Mouse (Mus musculus): ENCODE data around the gene Pnkp.

Gene Pnkp

DNA sequence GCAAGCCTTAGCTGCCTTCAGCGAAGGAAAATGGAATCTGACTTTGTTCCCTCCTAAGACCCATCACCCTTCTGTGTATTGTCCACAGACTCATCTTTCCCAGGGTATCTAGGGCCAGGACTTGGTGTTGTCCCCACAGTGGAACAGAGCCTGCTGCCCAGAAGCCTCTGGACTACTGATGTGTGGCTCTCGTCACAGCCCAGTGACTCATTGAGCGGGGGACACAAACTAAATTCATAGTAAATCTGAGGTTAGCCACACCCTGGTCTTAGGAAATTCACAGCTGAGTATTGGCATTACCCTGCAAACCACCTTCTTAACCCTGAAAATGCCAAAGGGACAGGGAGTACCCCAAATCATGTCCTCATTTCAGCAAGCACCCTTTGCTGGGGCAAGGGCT lies 30.2 kb upstream of the Pnkp start:
- no peak for DNase-seq (ENCODE audit: low spot score in 2 of 2)

DNA sequence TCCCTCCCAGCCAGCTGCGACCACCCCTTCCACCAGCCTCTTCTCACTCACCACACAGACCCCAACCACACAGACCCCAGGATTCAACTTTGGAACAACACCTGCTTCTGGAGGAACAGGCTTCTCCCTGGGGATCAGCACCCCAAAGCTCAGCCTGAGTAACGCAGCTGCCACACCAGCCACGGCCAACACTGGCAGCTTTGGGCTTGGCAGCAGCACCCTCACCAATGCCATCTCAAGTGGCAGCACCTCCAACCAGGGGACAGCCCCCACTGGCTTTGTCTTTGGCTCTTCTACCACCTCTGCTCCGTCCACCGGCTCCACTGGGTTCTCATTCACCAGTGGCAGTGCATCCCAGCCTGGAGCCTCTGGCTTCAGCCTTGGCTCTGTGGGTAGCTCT lies 28.2 kb upstream of the Pnkp start:
- no peak for DNase-seq (ENCODE audit: low spot score in 2 of 2)

DNA sequence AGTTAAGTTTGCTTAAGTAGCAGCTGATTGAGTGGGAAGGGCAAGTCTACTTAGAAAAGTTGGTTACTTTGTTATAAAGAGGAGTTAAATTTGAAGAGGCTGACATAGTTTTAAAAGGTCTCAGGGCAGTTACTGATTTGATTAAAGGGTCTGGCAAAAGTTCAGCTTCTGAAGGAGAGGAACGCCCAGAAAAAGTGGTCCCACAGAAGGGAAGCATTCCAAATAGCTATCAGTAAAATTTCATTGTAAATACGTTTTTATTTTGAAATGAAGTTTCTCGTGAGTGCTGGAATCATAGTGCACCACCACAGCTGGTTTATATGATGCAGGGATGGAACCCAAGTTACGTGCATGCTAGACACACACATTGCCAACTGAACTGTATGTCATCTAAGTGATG lies 24.2 kb upstream of the Pnkp start:
- no peak for DNase-seq (ENCODE audit: low spot score in 2 of 2)

DNA sequence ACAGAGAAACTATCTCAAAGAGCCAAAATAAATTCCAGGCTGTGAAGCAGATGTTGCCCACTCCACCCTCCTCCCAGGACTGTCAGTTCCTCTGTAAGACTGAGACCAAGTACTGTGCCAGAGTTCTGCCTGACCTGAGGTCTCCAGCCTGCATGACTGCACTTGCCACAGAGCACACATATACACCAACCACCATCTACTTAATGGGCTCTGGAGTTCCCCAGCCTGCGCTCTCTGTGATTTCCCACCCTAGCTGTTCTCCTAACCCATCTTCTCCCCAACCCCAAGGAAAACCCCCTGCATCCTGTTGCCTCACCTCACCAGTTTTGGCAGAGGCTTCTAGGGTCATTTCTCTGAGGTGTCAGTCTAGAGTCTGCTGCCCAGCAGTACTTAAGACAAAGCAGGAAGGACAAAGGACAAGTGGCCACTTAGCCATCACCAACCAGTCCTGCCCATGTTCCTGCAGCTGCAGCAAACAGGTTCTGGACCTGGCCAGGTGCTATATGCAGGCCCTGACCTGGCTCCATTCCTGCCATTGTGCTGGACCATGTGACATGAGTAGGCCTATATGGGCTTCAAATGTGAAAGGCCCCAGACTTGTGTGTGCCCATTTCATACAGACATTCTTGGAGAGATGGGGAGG lies 21.4 kb upstream of the Pnkp start:
- no peak for DNase-seq (ENCODE audit: low spot score in 2 of 2)

DNA sequence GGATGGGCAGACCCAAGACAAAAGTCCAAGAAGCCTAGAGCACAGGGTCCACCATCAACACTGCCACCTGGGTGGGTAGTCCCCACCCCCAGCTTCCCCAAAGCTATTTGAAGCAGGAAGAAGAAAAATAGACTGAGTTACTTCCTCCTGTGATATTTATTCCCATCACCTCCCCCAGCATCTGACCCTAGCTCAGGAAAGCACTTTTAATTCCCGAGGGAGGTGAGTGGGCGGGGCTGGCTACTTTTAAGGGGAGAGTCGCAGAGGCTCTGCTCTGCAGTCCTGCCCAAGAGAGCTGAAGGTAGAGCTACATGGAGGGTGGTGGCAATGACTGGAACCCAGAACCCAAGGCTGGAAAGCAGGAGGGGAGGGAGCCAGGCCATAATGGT lies 20.9 kb upstream of the Pnkp start:
- DNase-seq (ENCODE audit: low spot score in 2 of 2), result no peak

DNA sequence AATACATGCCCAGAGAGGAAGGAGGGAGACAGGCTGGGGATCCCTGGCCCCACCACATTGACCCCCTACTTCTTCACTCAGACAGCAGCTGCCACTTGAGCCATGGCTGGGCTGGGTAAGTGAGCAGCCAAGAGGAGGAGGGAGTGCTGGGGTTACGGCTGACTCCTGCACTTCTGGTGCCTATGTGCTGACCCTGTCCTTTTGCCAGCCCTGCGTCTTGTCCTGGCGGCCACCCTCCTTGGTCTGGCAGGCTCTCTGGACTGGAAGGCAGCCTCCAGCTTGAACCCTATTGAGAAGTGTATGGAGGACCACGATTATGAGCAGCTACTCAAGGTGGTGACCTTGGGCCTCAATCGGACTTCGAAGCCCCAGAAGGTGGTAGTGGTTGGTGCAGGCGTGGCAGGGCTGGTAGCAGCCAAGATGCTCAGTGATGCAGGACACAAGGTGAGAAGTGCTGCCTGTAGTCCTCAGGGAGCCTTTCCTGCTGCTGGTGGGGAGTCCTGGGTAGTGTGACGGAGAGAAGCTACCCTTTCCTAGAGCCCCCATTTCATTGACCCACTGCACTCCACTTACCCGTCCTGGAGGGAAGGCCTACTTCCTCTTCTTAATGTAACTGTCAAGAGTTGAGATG lies 20.4 kb upstream of the Pnkp start:
- no peak for DNase-seq (ENCODE audit: low spot score in 2 of 2)

DNA sequence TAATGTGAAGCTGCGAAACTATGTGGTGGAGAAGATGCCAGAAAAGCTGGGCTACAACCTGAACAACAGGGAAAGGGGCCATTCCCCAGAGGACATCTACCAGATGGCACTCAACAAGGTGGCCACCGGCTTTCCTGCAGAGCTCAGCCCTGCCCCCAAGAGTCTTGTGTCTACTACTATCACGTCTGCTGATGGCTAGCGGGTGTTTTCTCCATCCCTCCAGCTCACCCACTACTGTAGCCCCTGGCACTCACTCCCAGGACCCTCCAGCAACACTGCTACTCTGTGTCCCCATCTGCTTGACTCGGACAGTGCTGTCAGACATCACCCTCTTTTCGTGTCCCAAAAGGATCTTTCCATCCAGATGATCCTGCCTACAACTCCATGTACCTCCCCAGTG lies 18.9 kb upstream of the Pnkp start:
- DNase-seq (ENCODE audit: low spot score in 2 of 2), result no peak

DNA sequence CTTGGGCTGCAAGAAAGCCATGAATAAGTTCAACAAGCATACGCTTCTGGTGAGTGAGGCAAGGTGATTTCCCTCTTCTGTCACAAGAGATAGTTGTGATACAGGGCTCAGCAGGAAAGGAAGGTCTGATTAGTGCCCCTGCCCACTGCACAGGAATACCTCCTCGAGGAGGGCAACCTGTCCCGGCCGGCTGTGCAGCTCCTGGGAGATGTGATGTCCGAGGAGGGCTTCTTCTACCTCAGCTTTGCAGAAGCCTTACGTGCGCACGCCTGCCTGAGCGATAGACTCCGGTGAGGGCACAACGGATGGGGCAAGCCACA lies 17.8 kb upstream of the Pnkp start:
- DNase-seq (ENCODE audit: low spot score in 2 of 2), result no peak

DNA sequence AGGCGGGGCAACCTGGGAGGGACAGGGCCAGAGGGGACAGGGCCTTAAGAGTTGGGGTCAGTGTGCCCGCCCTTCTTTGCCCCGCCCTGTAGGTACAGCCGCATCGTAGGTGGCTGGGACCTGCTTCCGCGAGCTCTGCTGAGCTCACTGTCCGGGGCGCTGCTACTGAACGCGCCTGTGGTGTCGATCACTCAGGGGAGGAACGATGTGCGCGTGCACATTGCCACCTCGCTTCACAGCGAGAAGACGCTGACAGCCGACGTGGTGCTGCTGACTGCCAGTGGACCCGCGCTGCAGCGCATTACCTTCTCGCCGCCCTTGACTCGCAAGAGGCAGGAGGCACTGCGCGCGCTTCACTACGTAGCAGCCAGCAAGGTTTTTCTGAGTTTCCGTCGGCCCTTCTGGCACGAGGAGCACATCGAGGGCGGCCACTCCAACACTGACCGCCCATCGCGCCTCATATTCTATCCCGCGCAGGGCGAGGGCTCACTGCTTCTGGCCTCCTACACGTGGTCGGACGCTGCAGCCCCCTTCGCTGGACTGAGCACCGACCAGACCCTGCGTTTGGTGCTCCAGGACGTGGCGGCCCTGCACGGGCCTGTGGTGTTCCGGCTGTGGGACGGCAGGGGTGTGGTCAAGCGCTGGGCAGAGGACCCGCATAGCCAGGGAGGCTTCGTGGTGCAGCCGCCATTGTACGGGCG lies 17.3 kb upstream of the Pnkp start:
- DNase-seq (ENCODE audit: low spot score in 2 of 2), result no peak

DNA sequence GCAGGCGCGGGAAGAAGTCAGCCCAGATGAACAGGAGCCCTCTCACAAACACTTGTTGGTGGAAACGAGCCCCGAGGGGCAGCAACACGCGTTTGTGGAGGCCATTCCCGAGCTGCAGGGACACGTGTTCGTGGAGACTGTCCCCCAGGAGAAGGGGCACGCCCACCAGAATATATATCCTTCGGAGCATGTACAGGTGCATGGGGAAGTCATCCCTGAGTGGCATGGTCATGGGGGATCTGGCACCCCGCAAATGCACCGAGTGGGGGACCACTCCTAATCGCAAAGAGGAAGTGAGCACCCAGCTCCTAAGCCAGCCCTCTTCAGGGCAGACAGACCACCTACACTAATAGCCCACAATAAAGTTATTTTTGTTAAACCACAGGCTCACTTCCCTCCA lies 16.5 kb upstream of the Pnkp start:
- no peak for DNase-seq (ENCODE audit: low spot score in 2 of 2)

DNA sequence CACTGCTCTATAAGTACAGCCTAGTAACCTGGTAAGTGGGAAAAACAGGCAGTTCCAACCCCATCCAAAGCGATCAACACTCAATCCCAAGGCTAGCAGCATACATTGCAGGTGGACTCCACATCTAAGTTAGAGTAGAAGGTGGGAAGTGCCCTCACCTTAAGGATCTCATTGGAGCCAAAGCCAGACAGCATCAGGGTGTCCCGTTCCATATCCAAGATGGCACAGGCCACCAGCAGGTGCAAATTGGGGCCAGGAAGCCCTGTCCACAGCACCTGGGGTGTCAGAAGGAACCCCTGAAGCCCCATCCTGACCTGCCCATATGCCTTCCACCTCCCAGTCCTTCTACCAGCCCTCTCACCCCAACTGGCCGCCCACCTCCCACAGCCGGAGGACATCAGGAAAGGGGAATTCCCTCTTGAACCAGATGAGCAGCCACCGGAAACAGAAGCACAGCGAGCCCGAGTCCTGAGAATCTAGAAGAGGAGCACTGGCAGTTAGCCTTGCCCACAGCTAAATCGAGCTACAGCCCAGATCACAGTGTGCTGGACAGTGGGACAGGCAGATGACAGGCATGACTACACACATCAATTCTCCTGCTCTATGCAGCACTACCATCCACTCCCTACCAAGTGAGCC lies 15.0 kb upstream of the Pnkp start:
- no peak for DNase-seq (ENCODE audit: low spot score in 2 of 2)

DNA sequence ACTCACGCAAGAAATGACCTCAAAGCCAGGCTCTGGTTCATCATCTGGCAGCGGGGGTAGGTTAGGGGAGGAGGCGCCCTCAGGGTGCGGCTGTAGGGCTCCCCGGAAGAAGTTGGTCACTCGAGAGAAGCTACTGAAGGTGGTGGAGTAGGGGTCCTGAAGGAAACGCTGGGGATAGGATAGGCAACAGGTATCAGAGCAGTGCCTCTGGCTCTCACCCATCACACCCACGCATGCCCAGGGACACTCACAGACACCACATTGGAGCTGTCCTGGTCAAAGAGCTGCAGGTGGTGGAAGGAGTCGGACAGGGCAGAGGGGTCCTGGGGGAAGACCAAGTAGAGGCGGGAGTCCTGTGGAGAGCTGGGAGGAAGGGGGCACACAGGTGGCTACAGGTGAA lies 11.9 kb upstream of the Pnkp start:
- no peak for DNase-seq (ENCODE audit: low spot score in 2 of 2)

DNA sequence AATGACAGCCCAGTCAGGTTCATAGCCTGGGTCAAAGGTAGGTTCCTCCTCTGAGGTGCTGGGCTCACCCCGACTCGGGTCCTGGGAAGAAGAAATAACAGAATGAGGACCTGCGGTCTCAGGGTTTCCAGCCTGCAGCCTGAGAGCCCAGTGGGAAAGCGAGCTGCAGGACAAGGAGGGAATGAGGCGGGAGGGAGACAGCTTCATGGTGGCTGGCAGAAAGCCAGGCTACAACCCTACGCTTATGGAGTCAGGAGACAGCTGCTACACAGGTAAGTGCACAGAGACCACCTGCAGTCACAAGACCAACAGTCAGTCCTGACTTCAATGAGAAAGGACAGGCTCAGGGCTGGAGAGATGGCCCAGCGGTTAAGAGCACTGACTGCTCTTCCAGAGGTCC lies 10.1 kb upstream of the Pnkp start:
- no peak for DNase-seq (ENCODE audit: low spot score in 2 of 2)

DNA sequence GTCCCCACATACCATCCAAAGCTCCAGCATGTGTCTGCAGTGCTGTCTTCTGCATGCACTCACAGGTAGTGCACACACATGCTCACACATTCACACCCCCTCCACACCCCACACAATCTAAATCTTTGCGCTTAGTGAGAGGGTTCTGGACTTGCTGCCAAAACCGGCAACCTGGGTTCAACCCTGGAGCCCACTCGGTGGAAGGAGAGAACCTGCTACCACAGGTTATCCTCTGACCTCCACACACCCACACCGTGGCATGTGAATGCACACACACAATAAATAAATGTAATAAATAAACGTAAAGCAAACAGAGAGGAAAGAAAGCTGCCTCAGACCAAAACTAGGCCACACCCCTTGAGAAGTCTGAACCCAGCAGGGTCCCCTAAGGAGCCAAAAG lies 9.2 kb upstream of the Pnkp start:
- DNase-seq (ENCODE audit: low spot score in 2 of 2), result no peak

DNA sequence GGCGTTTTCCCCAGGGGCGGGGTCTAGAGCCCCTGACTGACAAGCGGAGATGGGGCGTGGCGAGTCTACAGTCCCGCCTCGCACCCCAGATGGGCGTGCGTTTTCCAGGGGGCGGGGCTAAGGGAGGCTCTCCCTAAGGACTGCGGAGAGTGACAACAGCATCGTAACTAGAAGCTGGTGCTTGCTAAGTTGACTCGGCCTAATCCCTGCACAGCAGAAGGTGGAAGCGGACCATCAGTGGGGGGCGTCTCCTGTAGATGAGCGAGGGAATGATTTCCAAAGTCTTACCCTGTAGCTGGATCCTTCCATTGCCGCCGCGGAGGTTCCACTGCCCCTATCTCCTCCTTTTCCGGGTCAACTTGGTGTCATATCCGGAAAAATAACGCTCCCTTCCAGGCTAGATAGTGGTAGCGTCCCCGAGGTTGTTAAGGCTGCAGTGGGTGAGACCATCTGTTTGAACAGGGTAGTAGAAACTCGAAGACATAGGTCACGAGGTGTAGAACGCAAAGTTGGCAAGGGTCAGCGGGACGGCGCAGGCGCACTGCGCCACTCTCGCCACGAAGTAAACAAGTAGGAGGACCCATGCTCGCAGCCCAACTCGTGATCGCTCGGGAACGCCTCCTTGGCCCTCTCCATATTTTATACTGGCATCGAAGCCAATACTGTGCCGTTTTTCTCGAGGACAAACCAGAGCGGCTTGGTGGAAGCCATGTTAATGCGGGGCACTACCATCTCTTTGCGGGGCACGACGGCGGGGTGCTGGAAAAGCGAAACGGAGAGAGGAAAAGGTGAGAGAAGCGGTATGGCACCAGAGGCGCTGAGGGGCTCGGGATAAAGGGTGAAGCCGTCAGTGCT lies 8.2 kb upstream of the Pnkp start, which contains the start of the genes Akt1s1 and Tbc1d17:
Akt1s1 (plus strand) TSS at position 431 of the 855 bp plus-strand sequence.
Tbc1d17 (minus strand) TSS at position 519 of the 855 bp plus-strand sequence.
- peak; percentile 95 to 99 for DNase-seq (ENCODE audit: low spot score in 2 of 2)

DNA sequence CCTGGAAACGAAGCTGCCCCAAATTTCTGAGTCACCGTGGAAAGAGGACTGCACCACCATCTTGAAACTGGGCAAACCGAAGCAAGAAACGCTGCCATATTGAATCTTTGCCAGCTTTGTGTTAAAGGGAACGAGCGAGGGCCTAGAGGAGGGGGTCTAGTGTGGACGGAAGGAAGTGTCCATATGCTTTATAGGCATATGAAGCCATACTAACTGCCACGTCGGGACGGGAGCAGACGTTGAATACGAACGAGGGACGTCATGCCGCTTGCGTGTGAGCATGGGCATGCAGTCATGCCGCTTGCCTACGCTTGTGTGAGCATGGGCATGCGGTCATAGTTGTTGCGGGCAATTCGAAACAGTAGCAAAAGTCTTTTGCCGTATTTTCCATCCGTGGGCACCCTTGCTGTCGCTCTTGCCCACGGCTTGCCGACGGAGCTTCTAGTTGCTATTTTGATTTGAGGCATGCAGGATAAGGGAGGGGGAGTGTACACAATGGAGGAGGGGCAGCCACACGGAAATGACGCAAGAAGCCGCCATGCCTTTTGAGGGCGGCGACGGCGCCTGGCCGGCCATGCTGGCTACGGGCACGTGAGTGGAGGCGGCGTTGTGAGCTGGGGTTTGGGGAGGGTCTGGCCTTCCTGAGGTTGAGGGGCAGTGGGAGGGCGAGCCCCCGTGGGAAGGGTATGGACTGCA lies 7.4 kb upstream of the Pnkp start:
- DNase-seq (ENCODE audit: low spot score in 2 of 2), result peak; percentile 69 to 83

DNA sequence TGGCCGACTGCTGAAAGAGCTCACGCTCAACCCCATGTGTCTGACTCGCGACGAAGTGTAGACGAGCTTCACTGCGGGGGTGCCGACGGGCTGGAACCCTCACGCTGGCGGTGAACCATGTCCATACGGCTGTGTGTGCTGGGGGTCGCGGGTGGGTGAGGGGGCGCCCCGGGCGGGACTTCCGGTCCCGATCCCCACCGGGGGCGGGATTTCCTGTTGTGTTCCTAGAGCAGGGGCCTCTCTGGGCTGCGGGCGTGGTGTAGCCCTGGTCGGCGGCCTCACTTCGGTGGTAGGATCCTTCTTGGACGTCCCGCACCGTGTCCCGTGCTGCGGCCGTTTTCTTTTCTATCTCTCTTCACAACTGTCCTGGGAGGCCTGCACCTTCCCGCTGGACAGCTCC lies 6.8 kb upstream of the Pnkp start:
- DNase-seq (ENCODE audit: low spot score in 2 of 2), result peak; percentile 60 to 79

DNA sequence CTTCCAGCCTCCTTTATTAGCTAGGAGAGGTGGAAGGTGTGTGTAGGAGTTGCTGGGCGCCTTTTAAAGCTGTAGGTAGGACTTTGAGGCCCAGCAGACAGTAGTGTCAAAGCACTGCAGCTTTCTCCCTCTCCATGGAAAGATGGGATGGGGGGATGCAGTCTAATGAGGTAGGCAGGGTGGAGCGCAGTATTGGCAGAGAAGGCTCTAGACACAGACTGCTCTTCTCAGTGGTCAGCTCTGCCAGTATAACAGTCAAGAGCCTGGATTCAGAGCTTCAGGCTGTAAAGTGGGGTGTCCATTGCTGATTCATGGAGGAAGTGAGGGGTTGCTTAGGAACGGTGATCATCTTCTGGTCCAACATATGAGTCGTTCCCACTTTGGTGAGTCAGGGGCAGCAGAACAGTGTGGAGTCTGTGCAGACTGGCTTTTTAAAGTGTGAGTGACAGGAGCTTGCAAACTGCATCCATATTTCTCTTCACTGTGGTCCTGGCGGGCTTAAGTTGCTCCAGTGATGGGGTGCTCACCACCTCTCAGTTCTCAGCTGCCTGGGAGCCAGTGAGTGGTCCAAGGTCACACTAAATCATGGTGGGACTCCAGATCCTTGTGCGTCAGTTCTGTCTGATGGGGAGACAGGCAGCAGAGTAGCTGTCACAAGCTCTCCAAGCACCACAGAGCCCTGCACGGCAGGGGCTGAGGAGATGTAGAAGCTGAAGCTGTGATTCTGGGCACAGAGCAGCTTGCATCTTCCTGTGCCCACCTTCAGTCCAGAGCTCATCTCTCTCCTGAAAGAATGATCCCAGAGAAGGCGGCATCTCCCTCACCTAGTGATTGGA lies 5.9 kb upstream of the Pnkp start:
- no peak for DNase-seq (ENCODE audit: low spot score in 2 of 2)

DNA sequence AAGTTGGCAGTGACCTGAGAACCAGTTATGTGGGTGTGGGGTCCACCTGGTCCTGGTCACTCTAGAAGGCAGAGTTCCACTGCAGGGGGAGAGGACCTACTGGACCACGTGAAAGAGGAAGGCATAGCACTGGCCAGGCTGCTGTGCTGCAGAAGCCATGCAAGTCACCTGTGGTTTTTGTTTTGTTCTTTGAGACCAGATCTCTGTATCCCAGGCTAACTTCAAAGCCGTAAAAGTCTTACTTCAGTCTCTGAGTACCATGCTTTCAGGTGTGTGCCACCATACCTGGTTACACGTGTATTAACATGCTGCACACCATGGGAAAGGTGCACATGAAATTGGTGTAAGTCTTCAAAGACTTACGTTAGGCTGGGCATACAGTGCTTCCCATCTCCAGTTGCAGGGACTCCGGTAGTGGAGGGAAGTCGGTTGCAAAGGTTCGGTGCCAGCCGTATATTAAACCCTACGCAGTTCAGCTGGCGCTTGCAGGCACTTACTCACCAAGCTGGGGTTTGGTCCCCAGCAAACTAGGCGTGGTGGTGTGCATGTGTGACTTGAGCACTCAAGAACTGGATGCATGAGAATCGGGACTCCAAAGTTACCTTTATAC lies 5.2 kb upstream of the Pnkp start:
- no peak for DNase-seq (ENCODE audit: low spot score in 2 of 2)
